Comparison of ENCODE assay signal across 9 mouse cellular contexts in the genomic region with DNA sequence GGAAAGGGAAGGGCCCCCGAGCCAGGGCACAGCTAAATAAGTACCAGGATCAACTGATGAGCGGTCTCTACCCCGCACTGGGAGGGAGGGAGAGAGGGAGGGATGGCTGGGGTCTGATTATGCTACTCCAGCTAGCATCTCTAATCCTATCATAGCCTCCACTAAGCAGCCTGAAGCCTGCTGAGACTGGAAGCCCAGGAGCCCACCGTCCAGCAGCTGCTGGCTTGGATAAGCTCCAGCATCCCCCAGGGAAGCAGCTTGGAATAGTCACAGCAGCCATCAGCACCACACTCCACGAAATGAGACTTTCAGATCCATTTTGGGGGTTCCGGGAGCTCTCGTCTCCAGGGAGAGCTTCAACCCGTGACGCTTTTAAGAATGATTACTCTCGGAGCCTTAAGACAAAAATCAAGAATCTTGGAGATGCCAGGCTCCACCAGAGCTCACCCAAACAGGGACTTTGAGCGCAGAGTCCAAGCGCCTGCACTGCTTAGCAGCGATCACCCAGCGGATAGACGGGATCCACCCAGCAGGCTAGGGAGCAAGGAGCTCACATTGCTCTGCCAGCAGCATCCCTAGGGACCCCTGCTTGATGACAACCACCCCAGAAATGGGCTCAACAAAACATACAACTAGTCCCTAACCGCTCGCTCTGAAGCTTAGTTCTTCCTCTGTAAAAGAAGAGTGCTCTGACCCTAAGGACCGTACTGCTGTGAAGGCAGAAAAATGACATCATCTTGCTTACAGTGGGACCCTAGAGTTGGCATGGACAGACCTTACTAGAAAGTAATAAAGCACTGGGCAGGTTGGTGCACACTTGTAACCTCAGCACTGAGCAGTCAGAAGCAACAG.
DNase-seq lines count a peak whose midpoint lies in the region; ATAC-seq lines count a peak whose summit lies in the region.
"Had no signal": no experiment of that assay in that cellular context is flagged by ENCODE, and none has a peak within 500 bp of the region (broad histone marks: within the 10 kb centered on the region; RNA-seq: fewer than 3 reads in every experiment).

No protein-coding gene starts in this region.

- H3K36me3 ChIP-seq in heart, embryonic 11.5 days (ENCODE audit: control insufficient read depth, insufficient read depth, low read length), result no peaks in the 10 kb centered on the region
- H3K36me3 ChIP-seq in embryonic facial prominence, embryonic 14.5 days (ENCODE audit: control insufficient read depth, insufficient read depth, low read length), result no peaks in the 10 kb centered on the region
- H3K36me3 ChIP-seq in heart, embryonic 13.5 days, result no peaks in the 10 kb centered on the region
- H3K36me3 ChIP-seq: limb, embryonic 13.5 days had no signal

- no peak overlapping the region for H3K4me3 ChIP-seq in heart, embryonic 11.5 days (ENCODE audit: low read depth, low read length)
- no peak overlapping the region for H3K4me3 ChIP-seq in embryonic facial prominence, embryonic 14.5 days (ENCODE audit: low read depth, low read length)
- H3K4me3 ChIP-seq in heart, embryonic 13.5 days, result no peak overlapping the region
- H3K4me3 ChIP-seq: limb, embryonic 13.5 days had no signal

- 63% methylated on average over 18 of the region's 18 CpGs for WGBS in heart, embryonic 11.5 days (ENCODE audit: insufficient replicate concordance)
- 39% methylated on average over 18 of the region's 18 CpGs for WGBS in embryonic facial prominence, embryonic 14.5 days
- WGBS in heart, embryonic 13.5 days, result 51% methylated on average over 18 of the region's 18 CpGs

- H3K4me2 ChIP-seq in heart, embryonic 11.5 days, result no peak overlapping the region
- peak overlapping the region; percentile 15 for H3K4me2 ChIP-seq in embryonic facial prominence, embryonic 14.5 days (ENCODE audit: low read depth, low read length)
- H3K4me2 ChIP-seq in heart, embryonic 13.5 days, result peak overlapping the region; percentile 39
- H3K4me2 ChIP-seq: limb, embryonic 13.5 days had no signal

- no peaks in the 10 kb centered on the region for H3K27me3 ChIP-seq in heart, embryonic 11.5 days (ENCODE audit: control insufficient read depth, insufficient read depth, low read length)
- H3K27me3 ChIP-seq in embryonic facial prominence, embryonic 14.5 days (replicated peaks; ENCODE audit: control insufficient read depth, insufficient read depth, low read length), result 0 out of 2 replicates have a peak, but pooled peaks cover 3% of the 10 kb centered on the region
- H3K27me3 ChIP-seq in heart, embryonic 13.5 days (replicated peaks), result no peaks in the 10 kb centered on the region

- H3K4me1 ChIP-seq in heart, embryonic 11.5 days (ENCODE audit: control insufficient read depth, insufficient read depth, low read length), result peaks cover 6% of the 10 kb centered on the region; the same call in 1 of the 2 replicates
- H3K4me1 ChIP-seq in embryonic facial prominence, embryonic 14.5 days (ENCODE audit: control insufficient read depth, insufficient read depth, low read length), result peaks cover 16% of the 10 kb centered on the region
- H3K4me1 ChIP-seq in heart, embryonic 13.5 days, result peaks cover 23% of the 10 kb centered on the region

- H3K9ac ChIP-seq in heart, embryonic 11.5 days (ENCODE audit: low read depth, low read length), result no peak overlapping the region
- no peak overlapping the region for H3K9ac ChIP-seq in embryonic facial prominence, embryonic 14.5 days (ENCODE audit: low read depth, low read length)
- H3K9ac ChIP-seq in heart, embryonic 13.5 days, result no peak overlapping the region
- H3K9ac ChIP-seq: limb, embryonic 13.5 days had no signal

- H3K9me3 ChIP-seq in heart, embryonic 11.5 days (replicated peaks; ENCODE audit: control insufficient read depth, low read length), result no peaks in the 10 kb centered on the region
- no peaks in the 10 kb centered on the region for H3K9me3 ChIP-seq in embryonic facial prominence, embryonic 14.5 days (ENCODE audit: control insufficient read depth, low read length)
- H3K9me3 ChIP-seq in heart, embryonic 13.5 days, result no peaks in the 10 kb centered on the region
- H3K9me3 ChIP-seq: limb, embryonic 13.5 days had no signal

- no peak overlapping the region; the same call in 1 of the 2 replicates for H3K27ac ChIP-seq in heart, embryonic 11.5 days (ENCODE audit: low read depth, low read length)
- H3K27ac ChIP-seq in embryonic facial prominence, embryonic 14.5 days (replicated peaks; ENCODE audit: low read depth, low read length), result no peak overlapping the region
- H3K27ac ChIP-seq in heart, embryonic 13.5 days (replicated peaks), result no peak overlapping the region; the same call in 1 of the 2 replicates
- H3K27ac ChIP-seq: limb, embryonic 13.5 days had no signal

- DNase-seq in heart, adult 11 months, result peak; percentile 97
- peak; percentile 79 for DNase-seq in embryonic facial prominence, embryonic 14.5 days (ENCODE audit: low spot score)
- DNase-seq in left cerebral cortex, adult 8-10 months (ENCODE audit: low spot score in 2 of 2), result peak; percentile 15 to 18
- DNase-seq in right cerebral cortex, postnatal 14 days, result peak; percentile 44
- DNase-seq in ovary, postnatal 36 days (ENCODE audit: low spot score), result no peak
- no peak for DNase-seq in urinary bladder, postnatal 4 days (ENCODE audit: low spot score in 2 of 2)

- ATAC-seq in heart, embryonic 11.5 days (replicated peaks; ENCODE audit: insufficient number of reproducible peaks, low FRiP score, low TSS enrichment), result no peak
- ATAC-seq in embryonic facial prominence, embryonic 14.5 days (ENCODE audit: low read depth), result peak; percentile 51; the same call in 1 of the 2 replicates
- ATAC-seq in heart, embryonic 13.5 days (ENCODE audit: extremely low read depth, insufficient number of reproducible peaks, low FRiP score, low TSS enrichment), result no peak

Comparison
In these comparisons a context has a peak if more than half of its experiments do, and no peak if none do; other contexts are left out.
1. DNase-seq: peak in heart, adult 11 months (single experiment), embryonic facial prominence, embryonic 14.5 days (single experiment), left cerebral cortex, adult 8-10 months (2 of 2) and right cerebral cortex, postnatal 14 days (single experiment); none in ovary, postnatal 36 days (single experiment) and urinary bladder, postnatal 4 days (0 of 2).